Mouse (Mus musculus) frontal cortex, postnatal 10 days (tissue): ENCODE measurements around the gene Zfp607b.

Experiments
- DNase-seq, 2 experiments: peaks; one replicate each; pipeline ENCODE4 v3.0.0; 2022; ENCODE audit warnings: low spot score in 2 of 2, mixed read lengths in 1 of 2

The Zfp607b gene

GRCm38 (mm10) chr7:27685220-27685619 lies 3.9 kb upstream of the Zfp607b start:
- no peak for DNase-seq

- no peak for DNase-seq
Observed at GRCm38 (mm10) chr7:27685681-27686080, 3.5 kb upstream of the Zfp607b start.

- no peak for DNase-seq
Observed at GRCm38 (mm10) chr7:27687043-27687442, 2.1 kb upstream of the Zfp607b start.

- DNase-seq: no peak
Observed at GRCm38 (mm10) chr7:27687836-27688235, 1.3 kb upstream of the Zfp607b start.

- no peak for DNase-seq
Observed at GRCm38 (mm10) chr7:27688246-27688788, 823 bp upstream of the Zfp607b start.

- DNase-seq: no peak
Observed at GRCm38 (mm10) chr7:27691076-27691475, 1.9 kb downstream of the Zfp607b start.

GRCm38 (mm10) chr7:27696711-27697110 lies 7.6 kb downstream of the Zfp607b start:
- DNase-seq: no peak

GRCm38 (mm10) chr7:27710402-27710801 lies 21.3 kb downstream of the Zfp607b start:
- DNase-seq: no peak

- DNase-seq: no peak
Observed at GRCm38 (mm10) chr7:27721951-27722350, 32.8 kb downstream of the Zfp607b start.

- no peak for DNase-seq
Observed at GRCm38 (mm10) chr7:27725566-27726538, 36.7 kb downstream of the Zfp607b start.

- DNase-seq: no peak
Observed at GRCm38 (mm10) chr7:27727471-27727870, 38.3 kb downstream of the Zfp607b start.

- peak; percentile 81 to 87 for DNase-seq
Observed at GRCm38 (mm10) chr7:27731281-27731883, 42.2 kb downstream of the Zfp607b start, which contains the start of gene Zfp60. TSS of gene Zfp60 (plus strand) at chr7:27731389.

- no peak for DNase-seq
Observed at GRCm38 (mm10) chr7:27731946-27732345, 42.8 kb downstream of the Zfp607b start.

GRCm38 (mm10) chr7:27732508-27732907 lies 43.4 kb downstream of the Zfp607b start:
- no peak for DNase-seq

GRCm38 (mm10) chr7:27735457-27735856 lies 46.3 kb downstream of the Zfp607b start:
- no peak for DNase-seq
